Mouse (Mus musculus) G1E (cell line): Measurements from ENCODE around the gene Popdc2. TPM values are rescaled to one million over a fixed set of nuclear protein-coding genes. Genes with fewer than 3 reads are reported as not detected.

Experiments
- ATAC-seq: 2 replicates; pipeline ENCODE4 v1.8.0; 2016; ENCODE audit warnings: mild to moderate bottlenecking; ENCODE audit not compliant: insufficient number of reproducible peaks, poor library complexity, low FRiP score, severe bottlenecking; ENCODE audit errors: extremely low read depth
- DNase-seq: peaks from one replicate; pipeline ENCODE4 v3.0.0; 2012; ENCODE audit warnings: low spot score
- H3K27me3 ChIP-seq: 2 replicates; pipeline ENCODE4 v1.6.1; 2012; ENCODE audit warnings: mild to moderate bottlenecking, low read length, inconsistent platforms; ENCODE audit not compliant: insufficient read depth
- H3K36me3 ChIP-seq: replicated peaks from 2 replicates; pipeline ENCODE3; 2012; ENCODE audit warnings: mild to moderate bottlenecking, inconsistent platforms
- H3K4me1 ChIP-seq: 2 replicates; pipeline ENCODE4 v1.6.1; 2012; ENCODE audit warnings: low read depth, low read length, inconsistent platforms, mixed read lengths; ENCODE audit not compliant: insufficient read depth
- H3K4me3 ChIP-seq: 2 replicates; pipeline ENCODE4 v1.5.1; 2012; ENCODE audit warnings: low read depth, mild to moderate bottlenecking, inconsistent platforms, low read length, moderate library complexity, mixed read lengths
- H3K9me3 ChIP-seq: replicated peaks from 2 replicates; pipeline ENCODE4 v1.6.1; 2012; ENCODE audit warnings: inconsistent platforms
- CTCF ChIP-seq: IDR thresholded peaks from 2 replicates; pipeline ENCODE4 v1.5.1; 2012; ENCODE audit warnings: low read depth, low read length, inconsistent platforms, mixed read lengths
- GATA1 ChIP-seq: IDR thresholded peaks from 2 replicates; pipeline ENCODE4 v1.6.1; 2012; ENCODE audit warnings: borderline replicate concordance, low read length, inconsistent platforms, mixed read lengths
- GATA2 ChIP-seq: IDR thresholded peaks from 2 replicates; pipeline ENCODE4 v1.6.1; 2012; ENCODE audit warnings: low read depth, low read length, inconsistent platforms, borderline replicate concordance
- POLR2AphosphoS5 ChIP-seq: IDR thresholded peaks from 2 replicates; pipeline ENCODE4 v1.6.1; 2012; ENCODE audit warnings: low read depth, low read length, inconsistent platforms; ENCODE audit not compliant: insufficient replicate concordance
- TAL1 ChIP-seq: conservative IDR thresholded peaks from 2 replicates; pipeline ENCODE4 v1.6.1; 2012; ENCODE audit warnings: low read depth, low read length, inconsistent platforms, mixed read lengths
- polyA plus RNA-seq: library from polyadenylated mRNA; stranded (reverse); fragments of >175 nt; gene quantifications from 2 replicates; pipeline ENCODE4 v1.2.3, GENCODE M21; 2012
- total RNA-seq, 2 experiments: library from RNA; stranded (forward) in 1 of 2; stranded (reverse) in 1 of 2; fragments of 200-1000 nt in 1 of 2; fragments of >200 nt in 1 of 2; fragmentation: Nextera tagmentation in 1 of 2; gene quantifications; 2 replicates each; pipeline ENCODE4 v1.2.3; 2014 to 2017

The Popdc2 gene
- total and polyA plus RNA-seq, 3 experiments = 2.8 to 22.7 (median 5.4) TPM

- Histone ChIP-seq H3K4me3 (no peak overlapping the region), H3K36me3 (peaks cover 41% of the 10 kb centered on the region), H3K4me1 (peaks cover 59% of the 10 kb centered on the region), H3K9me3 (no peaks in the 10 kb centered on the region), H3K27me3 (peaks cover 2% of the 10 kb centered on the region; the same call in 1 of the 2 replicates)
- no peak for DNase-seq
- ATAC-seq = no peak
- no peak for TF ChIP-seq GATA2
- TF ChIP-seq GATA1 = no peak
- no peak for TF ChIP-seq POLR2AphosphoS5
Measured at GRCm38 (mm10) chr16:38360317-38360716, 1.7 kb upstream of the Popdc2 start.

DNA sequence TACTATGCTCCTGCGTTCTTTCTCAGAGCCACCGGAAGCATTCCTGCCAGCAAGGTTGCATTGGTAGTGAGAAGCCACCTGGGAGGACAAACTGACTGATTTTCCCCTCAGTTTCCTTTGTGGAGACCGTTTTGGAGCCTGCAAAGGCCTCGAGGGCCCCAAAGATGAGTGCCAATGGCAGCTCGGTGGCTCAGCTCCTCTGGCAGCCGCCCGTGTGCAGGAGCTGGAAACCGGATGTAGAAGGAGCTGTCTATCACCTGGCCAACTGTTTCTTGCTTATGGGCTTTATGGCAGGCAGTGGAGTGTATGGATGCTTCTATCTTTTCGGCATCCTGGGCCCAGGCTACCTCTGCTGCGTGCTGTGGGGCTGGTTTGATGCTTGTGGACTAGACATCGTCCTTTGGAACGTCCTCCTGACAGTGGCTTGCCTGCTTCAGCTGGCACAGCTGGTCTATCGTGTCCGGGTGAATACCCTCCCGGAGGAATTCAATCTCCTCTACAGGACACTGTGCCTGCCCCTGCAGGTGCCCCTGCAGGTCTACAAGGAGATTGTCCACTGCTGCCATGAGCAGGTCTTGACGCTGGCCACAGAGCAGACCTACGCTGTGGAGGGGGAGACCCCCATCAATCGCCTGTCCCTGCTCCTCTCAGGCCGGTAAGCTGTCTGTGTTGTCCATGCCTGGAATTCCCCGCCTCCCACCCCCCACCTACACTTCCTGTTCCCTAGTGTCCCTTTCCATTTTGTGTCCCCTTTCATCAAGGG is 665 bp downstream of the Popdc2 start:
- Histone ChIP-seq H3K4me3 (no peak overlapping the region), H3K9me3 (no peaks in the 10 kb centered on the region), H3K27me3 (peaks cover 2% of the 10 kb centered on the region; the same call in 1 of the 2 replicates), H3K4me1 (peaks cover 60% of the 10 kb centered on the region), H3K36me3 (peaks cover 19% of the 10 kb centered on the region)
- TF ChIP-seq POLR2AphosphoS5 (no peak), CTCF (no peak)
- DNase-seq = no peak
- no peak for ATAC-seq

DNA sequence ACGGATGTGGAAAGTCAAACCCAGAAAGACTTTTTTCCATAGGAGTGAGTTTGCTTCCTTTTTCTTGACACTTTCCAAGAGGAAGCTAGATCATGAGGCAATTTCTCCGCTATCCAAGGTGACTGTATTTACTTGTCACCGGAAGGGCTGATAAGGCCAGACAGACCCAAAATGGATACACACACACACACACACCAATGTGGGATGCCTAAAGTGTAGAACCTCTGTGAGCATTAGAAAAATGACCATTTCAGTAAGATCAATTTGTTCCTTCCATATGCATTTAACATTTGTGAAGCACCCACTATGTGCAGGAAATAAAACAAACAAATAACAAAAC is 1.2 kb downstream of the Popdc2 start:
- DNase-seq (no peak), ATAC-seq (no peak)
- TF ChIP-seq TAL1 (no peak), GATA2 (no peak), POLR2AphosphoS5 (no peak), GATA1 (no peak), CTCF (no peak)
- Histone ChIP-seq H3K4me1 (peaks cover 57% of the 10 kb centered on the region), H3K4me3 (no peak overlapping the region), H3K9me3 (no peaks in the 10 kb centered on the region), H3K27me3 (peaks cover 2% of the 10 kb centered on the region; the same call in 1 of the 2 replicates), H3K36me3 (peaks cover 14% of the 10 kb centered on the region)

- TF ChIP-seq TAL1 (no peak), GATA2 (no peak), POLR2AphosphoS5 (no peak), GATA1 (no peak), CTCF (no peak)
- ATAC-seq (no peak), DNase-seq (no peak)
- Histone ChIP-seq H3K36me3 (peaks cover 10% of the 10 kb centered on the region), H3K9me3 (no peaks in the 10 kb centered on the region), H3K27me3 (peaks cover 2% of the 10 kb centered on the region; the same call in 1 of the 2 replicates), H3K4me3 (no peak overlapping the region), H3K4me1 (peaks cover 57% of the 10 kb centered on the region)
Measured at GRCm38 (mm10) chr16:38363657-38364056, 1.6 kb downstream of the Popdc2 start.

- Histone ChIP-seq H3K9me3 (no peaks in the 10 kb centered on the region), H3K4me3 (no peak overlapping the region), H3K36me3 (peaks cover 7% of the 10 kb centered on the region), H3K4me1 (peaks cover 65% of the 10 kb centered on the region), H3K27me3 (peaks cover 2% of the 10 kb centered on the region; the same call in 1 of the 2 replicates)
- no peak for TF ChIP-seq GATA1
- ATAC-seq = no peak
- DNase-seq = no peak
Measured at GRCm38 (mm10) chr16:38365390-38365789, 3.4 kb downstream of the Popdc2 start.

- ATAC-seq (no peak), DNase-seq (no peak)
- Histone ChIP-seq H3K27me3 (peaks cover 2% of the 10 kb centered on the region; the same call in 1 of the 2 replicates), H3K4me3 (no peak overlapping the region), H3K36me3 (peaks cover 7% of the 10 kb centered on the region), H3K9me3 (no peaks in the 10 kb centered on the region), H3K4me1 (peaks cover 71% of the 10 kb centered on the region)
- TF ChIP-seq GATA1 (no peak), POLR2AphosphoS5 (no peak), TAL1 (no peak), GATA2 (no peak), CTCF (no peak)
Measured at GRCm38 (mm10) chr16:38366231-38366630, 4.2 kb downstream of the Popdc2 start.
